Mouse (Mus musculus) cerebellum, adult 2 months (tissue): Measurements from ENCODE around the gene Tpgs1.

Experiments used
- CTCF ChIP-seq: fragments of 200-500 bp; IDR thresholded peaks from 2 replicates; pipeline ENCODE4 v1.5.1; 2011; ENCODE audit warnings: low read depth, mild to moderate bottlenecking, control low read depth, low read length, moderate library complexity, borderline replicate concordance; ENCODE audit not compliant: insufficient read depth
- POLR2A ChIP-seq: fragments of 200-500 bp; IDR thresholded peaks from 2 replicates; pipeline ENCODE4 v1.6.1; 2011; ENCODE audit warnings: low read length, control low read depth, borderline replicate concordance; ENCODE audit not compliant: insufficient read depth

GRCm38 (mm10) chr10:79708668-79709067, 39.5 kb downstream of the Tpgs1 start:
- TF ChIP-seq CTCF (no peak), POLR2A (no peak)
